Mouse (Mus musculus) kidney, postnatal 0 days (tissue): ENCODE measurements around the gene Vopp1. TPM values are rescaled to one million over a fixed set of nuclear protein-coding genes. Genes with fewer than 3 reads are reported as not detected.

Source experiments
- ATAC-seq: fragments of 200-750 bp; cut with Nextera tagmentation; replicated peaks from 2 replicates; pipeline ENCODE4 v1.8.0; 2017; ENCODE audit warnings: low read depth, moderate number of reproducible peaks, moderate TSS enrichment, moderate library complexity; ENCODE audit not compliant: low FRiP score
- DNase-seq: peaks from one replicate; pipeline ENCODE4 v3.0.0-alpha.2; 2016; ENCODE audit warnings: low spot score
- H3K27ac ChIP-seq: fragments of 300-500 bp; sonication (generic); 2 replicates; pipeline ENCODE4 v1.5.1; 2014; ENCODE audit warnings: mild to moderate bottlenecking
- H3K27me3 ChIP-seq: fragments of 300-500 bp; sonication (generic); 2 replicates; pipeline ENCODE4 v1.6.1; 2014; ENCODE audit warnings: low read length, mixed read lengths; ENCODE audit not compliant: insufficient read depth
- H3K36me3 ChIP-seq: fragments of 300-500 bp; sonication (generic); 2 replicates; pipeline ENCODE4 v1.6.1; 2014; ENCODE audit warnings: low read length, mixed read lengths; ENCODE audit not compliant: insufficient read depth
- H3K4me1 ChIP-seq: fragments of 300-500 bp; sonication (generic); replicated peaks from 2 replicates; pipeline ENCODE4 v1.6.1; 2014; ENCODE audit warnings: antibody characterized with exemption, low read length, mixed read lengths; ENCODE audit not compliant: insufficient read depth
- H3K4me2 ChIP-seq: fragments of 300-500 bp; sonication (generic); 2 replicates; pipeline ENCODE4 v1.6.1; 2014; ENCODE audit warnings: mild to moderate bottlenecking, low read length, moderate library complexity, mixed read lengths
- H3K4me3 ChIP-seq: fragments of 300-500 bp; sonication (generic); replicated peaks from 2 replicates; pipeline ENCODE4 v1.5.1; 2014; ENCODE audit warnings: low read depth, low read length
- H3K9ac ChIP-seq: fragments of 300-500 bp; sonication (generic); 2 replicates; pipeline ENCODE4 v1.6.1; 2014; ENCODE audit warnings: low read depth, low read length
- H3K9me3 ChIP-seq: fragments of 300-500 bp; sonication (generic); replicated peaks from 2 replicates; pipeline ENCODE4 v1.6.1; 2016; ENCODE audit warnings: low read length, inconsistent platforms, mixed read lengths
- CTCF ChIP-seq: IDR thresholded peaks from 2 replicates; pipeline ENCODE4 v1.5.1; 2016; ENCODE audit warnings: antibody characterized with exemption, low read depth, mild to moderate bottlenecking, moderate library complexity
- WGBS: fragments of 180-500 bp; shearing (Covaris S2); extraction: QIAGEN DNeasy Blood & Tissue Kit; methylation state at CpG from one replicate; pipeline ENCODE4 v1.1.7; 2014; 5-methylcytosine and 5-hydroxymethylcytosine counted together
- polyA plus RNA-seq: library from polyadenylated mRNA; unstranded; fragments of >200 nt; fragmentation: Nextera tagmentation; extraction: Ambion mirVana; gene quantifications from 2 replicates; pipeline ENCODE4 v1.2.1, GENCODE M21; 2015

The Vopp1 gene
- polyA plus RNA-seq, 1 experiment from 2014 or later: 27.0 TPM

DNA sequence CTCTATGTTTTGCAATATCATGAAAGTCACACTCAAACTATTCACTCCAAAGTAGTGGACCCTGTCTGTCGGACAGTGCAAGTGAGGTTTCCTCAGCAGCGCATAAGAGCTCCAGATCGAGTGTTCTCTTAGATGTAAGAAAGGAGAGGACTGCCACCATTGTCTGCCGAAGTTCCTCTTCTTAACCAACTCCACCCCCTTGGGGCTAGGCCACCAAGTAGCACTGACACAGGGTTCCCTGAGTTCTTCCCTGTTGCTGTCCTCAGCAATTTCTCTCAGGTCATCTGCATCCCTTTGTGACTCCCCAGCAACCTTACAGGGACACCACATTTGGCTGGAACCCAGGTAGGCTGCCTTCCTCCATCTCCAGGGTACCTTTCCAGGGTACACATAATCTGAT, 34.4 kb downstream of the Vopp1 start:
- DNase-seq: no peak
- Histone ChIP-seq H3K4me1 (no peaks in the 10 kb centered on the region), H3K36me3 (0 out of 2 replicates have a peak, but pooled peaks cover 2% of the 10 kb centered on the region), H3K27ac (no peak overlapping the region), H3K4me2 (no peak overlapping the region), H3K4me3 (no peak overlapping the region), H3K9ac (no peak overlapping the region), H3K27me3 (no peaks in the 10 kb centered on the region), H3K9me3 (no peaks in the 10 kb centered on the region)
- ATAC-seq: no peak
- WGBS: 93% methylated on average over 4 of the region's 4 CpGs
- no peak for TF ChIP-seq CTCF

DNA sequence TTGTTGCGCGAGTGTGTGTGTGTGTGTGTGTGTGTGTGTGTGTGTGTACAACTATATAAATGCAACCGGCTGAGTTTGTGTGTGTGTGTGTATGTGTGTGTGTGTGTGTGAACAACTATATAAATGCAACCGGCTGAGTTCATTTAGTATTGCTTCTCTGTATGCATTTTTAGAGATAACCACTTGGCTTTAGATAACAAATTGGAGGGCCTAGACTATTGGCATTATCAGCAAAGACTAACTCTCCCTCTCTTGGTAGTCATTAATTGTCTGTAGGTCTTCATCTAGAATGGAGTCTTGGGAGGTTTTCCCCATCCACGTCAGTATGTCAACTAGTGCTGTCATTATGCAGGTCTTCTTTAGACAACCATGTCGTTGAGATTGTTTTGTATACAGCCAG, 37.6 kb downstream of the Vopp1 start:
- Histone ChIP-seq H3K4me3 (no peak overlapping the region), H3K36me3 (0 out of 2 replicates have a peak, but pooled peaks cover 2% of the 10 kb centered on the region), H3K27me3 (no peaks in the 10 kb centered on the region), H3K4me1 (no peaks in the 10 kb centered on the region), H3K27ac (no peak overlapping the region), H3K9ac (no peak overlapping the region), H3K4me2 (no peak overlapping the region), H3K9me3 (no peaks in the 10 kb centered on the region)
- no peak for TF ChIP-seq CTCF
- ATAC-seq (no peak), DNase-seq (no peak)
- 94% methylated on average over 6 of the region's 6 CpGs for WGBS

DNA sequence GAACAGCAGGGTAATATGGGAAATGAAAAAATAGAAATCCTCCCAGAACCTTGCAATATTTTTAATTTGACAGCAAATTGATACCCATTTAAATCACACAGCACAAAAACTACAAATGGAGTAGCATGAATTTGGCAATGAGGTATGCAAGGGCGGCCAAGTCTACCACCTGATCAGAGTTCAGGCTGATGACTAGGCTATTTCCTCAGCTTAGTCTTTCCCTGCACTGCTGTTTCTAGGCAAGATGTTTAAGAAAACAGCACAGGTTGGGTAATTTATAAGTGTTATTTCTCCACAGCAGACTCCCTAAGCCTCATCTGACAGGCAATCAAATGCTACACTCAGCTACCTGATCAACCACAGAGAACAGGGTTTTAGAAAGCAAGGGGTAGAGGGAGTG, 40.7 kb downstream of the Vopp1 start:
- ATAC-seq (no peak), DNase-seq (no peak)
- no peak overlapping the region for H3K27ac ChIP-seq
- WGBS: 89% methylated on average over 1 of the region's 1 CpGs
- no peak overlapping the region for H3K4me2 ChIP-seq
- H3K36me3 ChIP-seq: 0 out of 2 replicates have a peak, but pooled peaks cover 2% of the 10 kb centered on the region
- no peaks in the 10 kb centered on the region for H3K9me3 ChIP-seq
- H3K4me3 ChIP-seq: no peak overlapping the region
- H3K4me1 ChIP-seq: no peaks in the 10 kb centered on the region
- no peaks in the 10 kb centered on the region for H3K27me3 ChIP-seq
- TF ChIP-seq CTCF: no peak
- no peak overlapping the region for H3K9ac ChIP-seq

DNA sequence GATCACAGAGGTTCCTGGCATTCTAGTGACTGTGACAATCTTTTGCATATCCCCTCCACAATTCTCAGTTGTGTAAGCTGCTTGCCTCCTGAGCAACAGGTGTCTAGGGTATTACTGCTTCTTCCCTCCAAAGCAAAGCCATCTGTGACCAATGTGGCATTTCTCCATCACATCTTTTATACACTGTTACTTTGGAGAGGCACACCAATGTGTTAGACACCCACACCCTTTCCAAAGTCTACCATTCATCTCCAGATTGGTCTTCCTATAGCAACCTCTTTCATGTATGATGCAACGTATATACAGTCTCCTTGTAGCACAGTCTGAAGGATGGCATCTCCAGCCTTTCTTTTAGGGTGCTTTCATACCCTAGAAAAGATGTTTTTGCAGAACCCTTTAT, 42.3 kb downstream of the Vopp1 start:
- Histone ChIP-seq H3K4me3 (no peak overlapping the region), H3K27me3 (no peaks in the 10 kb centered on the region), H3K4me1 (no peaks in the 10 kb centered on the region), H3K9me3 (no peaks in the 10 kb centered on the region), H3K4me2 (no peak overlapping the region), H3K36me3 (no peaks in the 10 kb centered on the region), H3K27ac (no peak overlapping the region), H3K9ac (no peak overlapping the region)
- DNase-seq: no peak
- no peak for ATAC-seq
- TF ChIP-seq CTCF: no peak
- 97% methylated on average over 1 of the region's 1 CpGs for WGBS

DNA sequence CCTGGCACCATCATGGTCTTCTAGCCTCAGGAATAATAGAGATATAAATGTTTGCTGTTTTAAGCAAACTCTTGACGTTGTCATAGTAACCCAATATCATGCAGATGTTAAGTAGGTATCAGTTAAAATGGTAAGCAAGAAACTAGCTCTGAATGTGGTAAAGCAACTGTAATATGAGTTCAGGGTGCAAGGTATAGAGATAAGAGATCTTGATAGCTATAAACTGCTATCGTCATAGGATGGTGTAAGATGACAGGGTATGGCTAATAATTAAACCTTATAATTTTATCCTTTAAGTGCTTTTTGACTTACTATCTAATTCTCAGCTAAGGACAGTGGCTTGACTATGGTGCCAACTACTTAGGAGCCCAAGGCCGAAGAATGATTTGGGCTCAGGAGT, 44.6 kb downstream of the Vopp1 start:
- Histone ChIP-seq H3K9ac (no peak overlapping the region), H3K4me3 (no peak overlapping the region), H3K4me1 (no peaks in the 10 kb centered on the region), H3K36me3 (no peaks in the 10 kb centered on the region), H3K27ac (no peak overlapping the region), H3K27me3 (no peaks in the 10 kb centered on the region), H3K9me3 (no peaks in the 10 kb centered on the region), H3K4me2 (no peak overlapping the region)
- 77% methylated on average over 3 of the region's 3 CpGs for WGBS
- DNase-seq: no peak
- no peak for TF ChIP-seq CTCF
- no peak for ATAC-seq

DNA sequence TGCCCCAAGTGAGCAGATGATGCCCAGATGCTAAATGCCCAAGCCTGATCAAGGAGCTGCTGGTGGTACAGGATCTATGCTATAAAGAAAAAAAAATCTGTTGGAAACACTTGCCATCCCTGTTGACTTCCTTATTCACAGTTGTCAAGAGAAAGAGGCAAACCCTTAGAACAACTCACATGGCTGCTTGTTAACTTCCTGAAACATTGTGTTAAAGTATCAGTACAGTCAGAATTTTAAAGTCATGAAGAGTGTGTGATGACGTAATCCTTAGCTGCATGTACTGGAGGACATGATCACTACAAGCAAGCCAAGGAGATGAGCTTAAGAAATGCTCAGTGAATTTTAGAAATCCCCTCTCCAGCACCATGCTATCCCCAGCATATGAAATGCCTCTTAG, 51.2 kb downstream of the Vopp1 start:
- WGBS: 92% methylated on average over 1 of the region's 1 CpGs
- DNase-seq (no peak), ATAC-seq (no peak)
- no peak overlapping the region for H3K4me3 ChIP-seq
- H3K4me2 ChIP-seq: no peak overlapping the region
- no peaks in the 10 kb centered on the region for H3K4me1 ChIP-seq
- TF ChIP-seq CTCF: no peak
- no peak overlapping the region for H3K9ac ChIP-seq
- no peaks in the 10 kb centered on the region for H3K27me3 ChIP-seq
- peaks cover 4% of the 10 kb centered on the region; the same call in 1 of the 2 replicates for H3K36me3 ChIP-seq
- H3K9me3 ChIP-seq: no peaks in the 10 kb centered on the region
- H3K27ac ChIP-seq: no peak overlapping the region
